Mouse (Mus musculus) limb, embryonic 12.5 days (tissue): ENCODE measurements at regions not wholly inside any gene's neighbourhood (a gene's known extent, or its start where the extent isn't known, plus 50 kb on each side); places are given as distances from the start of the nearest gene placed in this dataset.

Experiments
- ATAC-seq: fragments of 200-750 bp; cut with Nextera tagmentation; 2 replicates; pipeline ENCODE4 v1.8.0; 2017; ENCODE audit warnings: low read depth, moderate TSS enrichment; ENCODE audit not compliant: insufficient number of reproducible peaks, insufficient read depth, low FRiP score, low TSS enrichment
- H3K27ac ChIP-seq: fragments of 300-500 bp; sonication (generic); 2 replicates; pipeline ENCODE4 v1.5.1; 2016; ENCODE audit warnings: mild to moderate bottlenecking, moderate library complexity
- H3K27me3 ChIP-seq: fragments of 300-500 bp; sonication (generic); 2 replicates; pipeline ENCODE4 v1.6.1; 2016; ENCODE audit warnings: mild to moderate bottlenecking, moderate library complexity
- H3K36me3 ChIP-seq: fragments of 300-500 bp; sonication (generic); 2 replicates; pipeline ENCODE4 v1.6.1; 2016; ENCODE audit warnings: mild to moderate bottlenecking, moderate library complexity
- H3K4me1 ChIP-seq: fragments of 300-500 bp; sonication (generic); replicated peaks from 2 replicates; pipeline ENCODE4 v1.6.1; 2016
- H3K4me2 ChIP-seq: fragments of 300-500 bp; sonication (generic); 2 replicates; pipeline ENCODE4 v1.6.1; 2016; ENCODE audit warnings: mild to moderate bottlenecking, moderate library complexity
- H3K4me3 ChIP-seq: fragments of 300-500 bp; sonication (generic); replicated peaks from 2 replicates; pipeline ENCODE4 v1.5.1; 2016; ENCODE audit warnings: mild to moderate bottlenecking
- H3K9ac ChIP-seq: fragments of 300-500 bp; sonication (generic); replicated peaks from 2 replicates; pipeline ENCODE4 v1.6.1; 2016; ENCODE audit warnings: mild to moderate bottlenecking, moderate library complexity
- H3K9me3 ChIP-seq: fragments of 300-500 bp; sonication (generic); 2 replicates; pipeline ENCODE4 v1.6.1; 2016; ENCODE audit warnings: mild to moderate bottlenecking, moderate library complexity
- WGBS: fragments of 180-500 bp; shearing (Covaris S2); methylation state at CpG from one replicate; pipeline ENCODE4 v1.1.7; 2016; 5-methylcytosine and 5-hydroxymethylcytosine counted together

GRCm38 (mm10) chr3:120636669-120637305 lies 534.7 kb downstream of the Rwdd3 start:
- ATAC-seq = no peak
- no peaks in the 10 kb centered on the region for H3K27me3 ChIP-seq
- WGBS = 75% methylated on average over 9 of the region's 9 CpGs

DNA sequence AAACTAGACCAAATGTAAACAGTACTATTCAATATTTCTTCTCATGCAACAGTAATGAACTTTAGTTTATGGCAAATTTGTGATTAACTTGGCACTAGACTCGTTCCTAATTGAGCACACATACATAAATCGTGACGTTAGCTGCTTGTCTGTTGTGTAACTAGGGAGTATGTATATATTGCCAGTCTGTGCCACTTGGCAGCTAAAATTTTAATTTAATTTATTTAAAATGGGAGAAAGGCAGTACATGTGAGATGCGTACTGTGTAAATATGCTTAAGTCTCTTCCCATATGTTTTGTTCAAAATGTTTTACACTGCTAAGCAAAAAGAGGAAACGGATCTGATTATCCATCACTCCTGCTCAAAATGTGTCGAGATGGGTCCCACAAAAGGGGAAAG lies 553.1 kb downstream of the Rwdd3 start:
- 78% methylated on average over 6 of the region's 6 CpGs for WGBS
- H3K4me2 ChIP-seq = no peak overlapping the region
- no peak for ATAC-seq

More at GRCm38 (mm10) chr3:120636669-120637305, 534.7 kb downstream of the Rwdd3 start:
- H3K9ac ChIP-seq = no peak overlapping the region
- no peak overlapping the region for H3K4me2 ChIP-seq
- no peak overlapping the region for H3K27ac ChIP-seq
- H3K9me3 ChIP-seq = no peaks in the 10 kb centered on the region
- no peaks in the 10 kb centered on the region for H3K36me3 ChIP-seq
- H3K4me1 ChIP-seq = no peaks in the 10 kb centered on the region
- H3K4me3 ChIP-seq = no peak overlapping the region

GRCm38 (mm10) chr3:120594226-120594625 lies 577.3 kb downstream of the Rwdd3 start:
- Histone ChIP-seq H3K4me1 (no peaks in the 10 kb centered on the region), H3K27ac (no peak overlapping the region), H3K4me3 (no peak overlapping the region), H3K27me3 (no peaks in the 10 kb centered on the region), H3K9me3 (no peaks in the 10 kb centered on the region), H3K4me2 (no peak overlapping the region), H3K9ac (no peak overlapping the region), H3K36me3 (no peaks in the 10 kb centered on the region)
- ATAC-seq = no peak
- WGBS = 91% methylated on average over 1 of the region's 1 CpGs

More for the DNA sequence above, 553.1 kb downstream of the Rwdd3 start:
- Histone ChIP-seq H3K9ac (no peak overlapping the region), H3K9me3 (no peaks in the 10 kb centered on the region), H3K27ac (no peak overlapping the region), H3K36me3 (no peaks in the 10 kb centered on the region), H3K4me1 (no peaks in the 10 kb centered on the region), H3K27me3 (no peaks in the 10 kb centered on the region), H3K4me3 (no peak overlapping the region)

DNA sequence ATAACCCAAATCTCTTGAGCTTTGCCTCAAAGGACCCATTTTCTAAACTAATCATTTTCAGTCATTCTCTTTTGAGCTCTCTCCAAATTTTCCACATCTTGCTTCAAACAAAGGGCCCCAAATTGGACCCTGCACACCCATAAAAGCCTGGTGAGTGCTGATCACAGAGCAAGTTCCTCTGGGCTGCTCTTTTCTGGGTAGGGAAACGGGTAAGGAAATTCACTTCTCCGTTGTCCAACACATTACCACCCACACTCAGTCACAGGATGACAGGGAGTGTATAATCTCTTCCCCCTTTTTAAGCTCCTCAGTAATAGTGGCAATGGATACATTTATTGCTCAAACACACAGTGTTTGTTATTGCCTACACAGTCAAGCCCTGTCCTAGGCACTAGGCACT lies 580.3 kb downstream of the Rwdd3 start:
- 40% methylated on average over 2 of the region's 2 CpGs for WGBS

DNA sequence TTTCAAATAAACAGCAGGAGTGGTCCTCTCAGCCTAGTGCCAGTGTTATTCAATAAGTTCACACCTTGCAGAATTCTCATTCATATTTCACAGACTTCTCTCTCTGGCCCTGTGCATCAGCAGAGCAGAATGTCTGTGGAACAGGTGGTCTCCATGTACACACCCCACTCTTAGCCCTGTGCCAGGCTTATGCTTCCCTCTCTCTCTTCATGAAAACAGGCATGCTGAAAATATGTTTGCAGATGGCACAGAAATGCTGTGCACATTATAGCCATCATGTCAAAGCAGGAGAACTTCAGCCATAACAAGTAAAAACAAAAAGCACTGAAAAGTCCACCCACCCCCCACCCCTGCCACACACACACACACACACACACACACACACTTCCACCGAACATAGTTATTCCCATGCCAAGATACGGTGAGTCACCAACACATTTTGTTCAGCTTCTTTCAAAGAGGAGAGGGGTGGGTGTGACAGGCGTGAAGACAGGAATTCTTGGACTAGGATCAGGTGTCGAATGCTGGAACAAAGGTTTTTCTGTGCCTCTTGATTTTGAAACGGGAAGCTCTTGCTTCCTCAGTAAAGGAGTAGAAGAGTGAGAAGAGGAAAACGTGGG lies 600.6 kb downstream of the Rwdd3 start:
- Histone ChIP-seq H3K27ac (no peak overlapping the region), H3K4me1 (no peaks in the 10 kb centered on the region), H3K9ac (no peak overlapping the region), H3K27me3 (no peaks in the 10 kb centered on the region), H3K9me3 (no peaks in the 10 kb centered on the region), H3K36me3 (no peaks in the 10 kb centered on the region), H3K4me2 (no peak overlapping the region), H3K4me3 (no peak overlapping the region)
- 64% methylated on average over 6 of the region's 6 CpGs for WGBS
- ATAC-seq = no peak

More for the DNA sequence above, 580.3 kb downstream of the Rwdd3 start:
- Histone ChIP-seq H3K4me2 (no peak overlapping the region), H3K4me1 (no peaks in the 10 kb centered on the region), H3K9ac (no peak overlapping the region), H3K9me3 (no peaks in the 10 kb centered on the region), H3K27me3 (no peaks in the 10 kb centered on the region), H3K27ac (no peak overlapping the region), H3K4me3 (no peak overlapping the region), H3K36me3 (no peaks in the 10 kb centered on the region)
- ATAC-seq = 0 out of 2 replicates have a peak, but pooled peaks have one; percentile 55

DNA sequence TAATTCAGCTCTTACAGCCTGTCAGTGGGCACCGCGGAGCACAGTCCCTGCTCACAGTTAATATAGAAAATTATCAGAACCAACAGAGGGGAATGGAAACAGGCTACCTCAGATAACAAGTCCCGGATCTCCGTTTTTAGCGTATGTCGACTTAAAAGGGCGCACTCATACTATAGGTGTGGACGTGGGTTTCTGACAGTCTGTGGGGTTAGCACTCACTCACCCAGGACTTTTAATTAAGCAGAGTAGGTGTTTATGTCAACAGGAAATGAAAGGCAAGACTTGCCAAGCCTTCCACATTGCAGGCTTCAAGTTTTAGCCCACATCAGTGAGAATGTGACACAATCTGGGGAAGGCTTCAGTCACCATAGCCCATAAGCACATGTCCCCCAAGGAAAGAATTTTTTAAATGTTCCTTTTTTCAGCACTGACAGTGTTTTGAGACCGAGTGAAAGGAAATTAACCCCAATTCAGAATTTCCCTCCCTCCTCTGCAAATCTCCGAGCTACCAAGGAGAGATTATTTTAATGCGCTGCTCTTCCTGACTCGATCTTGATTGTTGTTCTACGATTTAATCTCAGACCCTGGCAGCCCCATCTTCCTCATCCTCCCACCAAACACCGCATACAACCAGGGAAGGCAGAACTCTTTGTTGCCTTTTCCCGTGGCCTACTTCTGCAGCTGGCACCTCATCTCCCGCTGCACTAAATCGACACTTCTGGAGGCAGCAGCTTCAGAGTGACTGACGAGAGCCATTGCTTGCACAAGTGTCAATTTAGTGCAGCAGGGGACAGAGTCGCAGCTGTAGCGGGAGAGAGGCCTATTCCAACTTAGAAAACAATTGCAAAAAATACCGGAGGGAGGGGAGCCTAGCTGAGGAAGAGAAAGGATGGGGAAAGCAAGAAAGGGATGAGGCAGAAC lies 629.7 kb downstream of the Rwdd3 start:
- H3K4me1 ChIP-seq = peaks cover 9% of the 10 kb centered on the region; the same call in 1 of the 2 replicates
- no peak overlapping the region for H3K9ac ChIP-seq
- peak; percentile 59; the same call in 1 of the 2 replicates for ATAC-seq
- no peaks in the 10 kb centered on the region for H3K27me3 ChIP-seq
- no peak overlapping the region for H3K27ac ChIP-seq
- no peaks in the 10 kb centered on the region for H3K9me3 ChIP-seq
- peak overlapping the region; percentile 45 for H3K4me2 ChIP-seq
- H3K36me3 ChIP-seq = no peaks in the 10 kb centered on the region
- H3K4me3 ChIP-seq = peak overlapping the region; percentile 5
- 24% methylated on average over 21 of the region's 21 CpGs for WGBS

DNA sequence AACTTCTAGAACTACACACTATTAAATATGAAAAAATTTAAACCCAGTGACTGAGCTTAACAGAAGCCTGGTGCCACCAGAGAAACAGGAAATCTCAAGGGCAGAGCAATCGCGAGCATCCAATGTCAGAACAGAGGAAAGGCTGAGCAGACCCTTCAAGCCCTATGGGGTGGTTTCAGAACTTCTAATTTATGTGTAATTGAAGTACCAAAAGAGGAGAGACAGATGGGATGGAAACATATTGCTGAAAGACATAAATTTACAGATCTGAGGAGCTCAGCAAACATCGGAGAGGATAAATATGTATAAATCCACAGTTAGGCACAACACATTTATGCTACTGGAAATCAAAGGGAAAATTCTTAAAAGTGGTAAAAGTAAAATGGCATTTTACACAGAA lies 637.6 kb downstream of the Rwdd3 start:
- Histone ChIP-seq H3K4me1 (no peaks in the 10 kb centered on the region), H3K36me3 (no peaks in the 10 kb centered on the region), H3K27me3 (no peaks in the 10 kb centered on the region), H3K9ac (no peak overlapping the region), H3K4me2 (no peak overlapping the region), H3K9me3 (no peaks in the 10 kb centered on the region), H3K4me3 (no peak overlapping the region), H3K27ac (no peak overlapping the region)
- WGBS = 77% methylated on average over 3 of the region's 3 CpGs
- ATAC-seq = no peak

DNA sequence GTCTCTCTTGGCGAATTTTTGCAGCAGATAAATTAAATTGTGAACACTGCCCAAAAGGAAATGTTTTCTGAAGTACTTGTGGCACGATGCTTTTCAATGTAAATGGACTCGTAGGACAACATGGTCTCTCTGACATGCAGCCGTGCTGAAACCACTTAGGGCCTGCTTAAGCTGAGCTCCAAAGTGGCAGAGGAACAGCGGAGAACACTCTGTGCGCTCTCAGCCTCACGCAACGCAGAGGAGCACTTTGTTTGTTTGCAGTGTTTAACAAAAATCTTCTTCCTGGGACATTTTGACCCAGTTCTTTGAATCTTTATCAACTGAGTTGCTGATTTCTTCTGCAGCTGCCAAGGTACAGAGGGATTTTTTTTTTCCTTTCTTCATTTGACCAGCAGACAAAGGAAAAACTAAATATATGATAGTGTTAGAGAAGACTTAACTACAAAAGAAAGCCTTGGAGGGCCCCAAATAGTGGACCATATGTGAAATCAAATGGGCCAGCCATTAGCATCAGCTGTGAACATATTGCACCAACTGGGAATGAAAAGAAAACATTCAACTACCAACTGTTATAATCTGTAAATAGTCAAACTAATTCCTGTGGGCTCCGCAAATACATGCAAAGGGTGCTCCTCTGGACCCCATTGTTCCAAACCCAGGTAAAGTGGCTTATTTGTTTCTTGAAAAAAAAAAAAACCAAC lies 639.5 kb downstream of the Rwdd3 start:
- H3K36me3 ChIP-seq = no peaks in the 10 kb centered on the region
- no peaks in the 10 kb centered on the region for H3K27me3 ChIP-seq
- H3K9ac ChIP-seq = no peak overlapping the region
- H3K4me2 ChIP-seq = no peak overlapping the region
- H3K4me1 ChIP-seq = no peaks in the 10 kb centered on the region
- H3K27ac ChIP-seq = no peak overlapping the region
- no peak for ATAC-seq
- H3K9me3 ChIP-seq = no peaks in the 10 kb centered on the region
- no peak overlapping the region for H3K4me3 ChIP-seq
- 81% methylated on average over 9 of the region's 9 CpGs for WGBS

GRCm38 (mm10) chr3:120511651-120512050 lies 659.8 kb downstream of the Rwdd3 start:
- WGBS = 90% methylated on average over 1 of the region's 1 CpGs
- Histone ChIP-seq H3K9ac (no peak overlapping the region), H3K4me1 (no peaks in the 10 kb centered on the region), H3K36me3 (no peaks in the 10 kb centered on the region), H3K27ac (no peak overlapping the region), H3K4me2 (no peak overlapping the region), H3K9me3 (no peaks in the 10 kb centered on the region), H3K4me3 (no peak overlapping the region), H3K27me3 (no peaks in the 10 kb centered on the region)
- ATAC-seq = no peak

DNA sequence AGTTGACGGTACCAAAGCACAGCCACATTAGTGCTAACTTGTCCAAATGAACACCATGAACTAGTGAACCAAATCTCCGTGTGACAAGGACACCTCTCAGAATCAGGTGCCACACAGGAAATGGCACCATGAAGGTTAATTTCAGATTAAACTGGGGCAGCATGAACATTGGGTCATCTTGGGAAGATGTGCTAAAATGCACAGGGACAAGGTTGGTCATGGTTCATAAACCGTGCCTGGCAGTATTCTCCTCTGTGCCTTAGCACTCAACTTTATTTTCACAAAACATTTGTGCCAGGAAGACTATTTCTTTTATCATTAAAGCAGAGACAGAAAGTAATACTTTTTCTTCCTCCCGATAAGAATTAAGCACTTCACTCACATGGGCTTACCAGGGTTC lies 672.6 kb downstream of the Rwdd3 start:
- WGBS = 75% methylated on average over 4 of the region's 4 CpGs
- H3K4me3 ChIP-seq = no peak overlapping the region
- ATAC-seq = no peak
- H3K4me2 ChIP-seq = no peak overlapping the region
- H3K27ac ChIP-seq = no peak overlapping the region
- H3K9me3 ChIP-seq = no peaks in the 10 kb centered on the region
- no peaks in the 10 kb centered on the region for H3K4me1 ChIP-seq
- no peaks in the 10 kb centered on the region for H3K27me3 ChIP-seq
- no peak overlapping the region for H3K9ac ChIP-seq
- no peaks in the 10 kb centered on the region for H3K36me3 ChIP-seq

- Histone ChIP-seq H3K4me2 (no peak overlapping the region), H3K27me3 (no peaks in the 10 kb centered on the region), H3K27ac (no peak overlapping the region), H3K4me3 (no peak overlapping the region), H3K36me3 (no peaks in the 10 kb centered on the region), H3K4me1 (no peaks in the 10 kb centered on the region), H3K9me3 (no peaks in the 10 kb centered on the region), H3K9ac (no peak overlapping the region)
- ATAC-seq = no peak
- WGBS = 48% methylated on average over 1 of the region's 1 CpGs
Measured at GRCm38 (mm10) chr3:120477934-120478333, 693.6 kb downstream of the Rwdd3 start.
